Mouse (Mus musculus): ENCODE measurements around the gene 2210016L21Rik.
"Not testable (repeated sequence)": the region's sequence is repeated elsewhere in the genome, so short reads cannot be mapped to it uniquely, and the experiment has no call there.

2210016L21Rik gene

GRCm38 (mm10) chr5:114942074-114942765 is at the start of gene 2210016L21Rik:
Gene 2210016L21Rik, plus strand, starts transcription at chr5:114942158.
- CTCF ChIA-PET: interaction anchor here (0.6 to 1.1 kb wide), 4 partner anchors 36 to 257 kb away, joined by 3 to 6 read pairs (median 4); no protein-coding TSS in a partner anchor

- CTCF ChIA-PET: no interaction called here
Measured at GRCm38 (mm10) chr5:114895542-114895941, 46.4 kb upstream of the 2210016L21Rik start.

- CTCF ChIA-PET: interaction anchor here (0.6 kb wide), 4 partner anchors 23 to 259 kb away, joined by 3 to 4 read pairs (median 3); no protein-coding TSS in a partner anchor
Measured at GRCm38 (mm10) chr5:114896688-114897373, 45.1 kb upstream of the 2210016L21Rik start, which contains the start of gene Oasl2. Gene Oasl2, plus strand, starts transcription at chr5:114896936.

- CTCF ChIA-PET: interaction anchor here (0.6 kb wide), 4 partner anchors 22 to 260 kb away, joined by 3 to 4 read pairs (median 3); no protein-coding TSS in a partner anchor
Measured at GRCm38 (mm10) chr5:114897374-114897793, 44.6 kb upstream of the 2210016L21Rik start.

- CTCF ChIA-PET: interaction anchor here (0.6 kb wide), 1 partner anchor 166 kb away, joined by 5 read pairs; no protein-coding TSS in a partner anchor
Measured at GRCm38 (mm10) chr5:114898857-114899256, 43.1 kb upstream of the 2210016L21Rik start.

- CTCF ChIA-PET: interaction anchor here (0.6 to 0.8 kb wide), 3 partner anchors 17 to 191 kb away, joined by 3 to 10 read pairs (median 7); no protein-coding TSS in a partner anchor
Measured at GRCm38 (mm10) chr5:114902413-114902812, 39.5 kb upstream of the 2210016L21Rik start.

GRCm38 (mm10) chr5:114908598-114909305 is 33.2 kb upstream of the 2210016L21Rik start:
- CTCF ChIA-PET: interaction anchor here (0.7 kb wide), 1 partner anchor 21 kb away, joined by 5 read pairs; no protein-coding TSS in a partner anchor

- CTCF ChIA-PET: no interaction called here
Measured at GRCm38 (mm10) chr5:114913686-114914085, 28.3 kb upstream of the 2210016L21Rik start.

GRCm38 (mm10) chr5:114914855-114915254 is 27.1 kb upstream of the 2210016L21Rik start:
- CTCF ChIA-PET: no interaction called here

GRCm38 (mm10) chr5:114915854-114916253 is 26.1 kb upstream of the 2210016L21Rik start:
- CTCF ChIA-PET: no interaction called here

- CTCF ChIA-PET: no interaction called here
Measured at GRCm38 (mm10) chr5:114916777-114917176, 25.2 kb upstream of the 2210016L21Rik start.

- CTCF ChIA-PET: not testable (repeated sequence)
Measured at GRCm38 (mm10) chr5:114917357-114917756, 24.6 kb upstream of the 2210016L21Rik start.

- CTCF ChIA-PET: interaction anchor here (0.5 to 1.1 kb wide), 2 partner anchors 17 to 57 kb away, joined by 4 to 10 read pairs; no protein-coding TSS in a partner anchor
Measured at GRCm38 (mm10) chr5:114921551-114922365, 20.2 kb upstream of the 2210016L21Rik start.

GRCm38 (mm10) chr5:114922366-114922731 is 19.6 kb upstream of the 2210016L21Rik start:
- CTCF ChIA-PET: no interaction called here

- CTCF ChIA-PET: no interaction called here
Measured at GRCm38 (mm10) chr5:114922998-114923473, 18.9 kb upstream of the 2210016L21Rik start, which contains the start of gene Oasl1. Gene Oasl1, plus strand, starts transcription at chr5:114923240.

- CTCF ChIA-PET: no interaction called here
Measured at GRCm38 (mm10) chr5:114926153-114926684, 15.7 kb upstream of the 2210016L21Rik start.

GRCm38 (mm10) chr5:114926753-114927152 is 15.2 kb upstream of the 2210016L21Rik start:
- CTCF ChIA-PET: no interaction called here

- CTCF ChIA-PET: interaction anchor here (0.5 to 1.1 kb wide), 3 partner anchors 41 to 247 kb away, joined by 3 to 4 read pairs (median 3); no protein-coding TSS in a partner anchor
Measured at GRCm38 (mm10) chr5:114931626-114932025, 10.3 kb upstream of the 2210016L21Rik start.

GRCm38 (mm10) chr5:114933206-114933605 is 8.8 kb upstream of the 2210016L21Rik start:
- CTCF ChIA-PET: no interaction called here

GRCm38 (mm10) chr5:114935838-114936237 is 6.1 kb upstream of the 2210016L21Rik start:
- CTCF ChIA-PET: interaction anchor here (0.6 kb wide), 2 partner anchors 10 to 151 kb away, joined by 3 to 6 read pairs; no protein-coding TSS in a partner anchor
